Mouse (Mus musculus) urinary bladder, postnatal 10 days (tissue): Measurements from ENCODE around the gene Rpgrip1l.

Experiments
- DNase-seq: peaks from one replicate; pipeline ENCODE4 v3.0.0; 2022; ENCODE audit warnings: low spot score

Gene Rpgrip1l

DNA sequence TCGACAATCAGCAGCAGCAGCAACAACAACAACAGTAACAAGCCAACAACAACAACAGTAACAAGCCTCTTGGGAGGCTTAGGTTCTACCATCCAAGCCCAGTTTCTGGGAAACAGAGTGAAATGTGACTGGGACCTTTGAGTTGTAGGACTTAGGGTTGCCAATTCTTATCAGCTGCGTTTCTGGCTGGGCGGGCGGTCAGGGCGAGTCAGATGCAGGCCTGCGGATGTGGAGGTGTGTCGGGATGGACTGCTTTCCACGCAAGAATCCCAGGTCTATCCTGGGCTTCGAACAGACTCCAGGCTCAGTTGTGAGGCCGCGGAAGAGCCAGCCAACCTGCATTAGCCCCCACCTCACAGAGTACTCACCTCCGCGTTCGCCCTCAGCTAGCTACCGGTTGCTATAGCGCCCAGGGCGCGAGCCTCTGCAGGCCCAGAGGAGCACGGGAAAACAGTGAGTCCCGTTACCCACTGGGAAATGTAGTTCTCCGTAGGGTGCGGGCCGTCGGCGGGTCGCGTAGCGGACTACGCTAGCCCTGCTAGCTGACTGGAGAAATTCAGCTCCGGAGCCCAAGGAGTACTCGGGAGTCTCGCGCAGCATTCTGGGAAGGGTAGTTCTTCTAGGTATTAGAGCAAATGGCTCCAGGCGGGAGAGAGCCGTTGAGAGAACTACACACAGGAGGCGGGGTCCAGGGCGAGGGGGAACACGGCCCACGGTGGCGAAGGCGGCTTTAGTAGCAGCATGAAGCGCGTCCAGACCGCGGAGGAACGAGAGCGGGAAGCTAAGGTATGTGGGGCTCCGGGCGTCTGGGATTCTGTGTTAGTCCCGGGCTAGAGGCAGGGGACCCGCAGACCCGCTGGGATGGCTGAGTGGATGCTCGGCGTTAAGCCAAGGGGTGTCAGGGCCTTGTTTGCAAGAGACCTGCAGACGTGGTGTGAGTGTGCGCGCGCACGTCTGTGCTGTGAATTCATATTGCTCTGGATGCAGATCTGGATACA lies at the start of gene Rpgrip1l, which contains the start of gene Fto:
TSS of gene Rpgrip1l (minus strand) at position 428 of the 998 bp plus-strand sequence.
TSS of gene Fto (plus strand) at position 691 of the 998 bp plus-strand sequence.
- peak; percentile 84 for DNase-seq

- DNase-seq: no peak
Measured at GRCm38 (mm10) chr8:91360644-91361357, 47.7 kb upstream of the Rpgrip1l start.

DNA sequence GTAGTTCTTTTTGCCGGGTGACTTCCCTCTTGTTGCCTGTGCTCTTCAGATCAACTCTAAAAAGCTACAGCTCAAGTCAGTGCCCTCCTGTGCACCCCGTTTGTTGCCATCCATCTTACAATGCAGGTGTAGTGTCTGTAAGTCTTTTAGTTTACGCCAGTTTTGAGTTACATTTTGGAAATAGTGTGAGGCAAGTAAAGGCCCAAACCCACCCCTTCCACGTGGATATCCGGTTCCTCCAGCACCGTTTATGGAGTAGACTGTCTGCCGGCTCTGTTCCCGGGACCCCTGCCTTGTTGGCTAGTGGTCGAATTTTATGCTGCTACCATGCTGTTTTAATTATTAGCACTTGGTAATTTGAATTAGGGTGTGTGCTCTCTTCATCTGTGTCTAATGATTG lies 46.4 kb upstream of the Rpgrip1l start:
- DNase-seq: no peak

GRCm38 (mm10) chr8:91358016-91358415 lies 45.0 kb upstream of the Rpgrip1l start:
- no peak for DNase-seq

GRCm38 (mm10) chr8:91357493-91358014 lies 44.5 kb upstream of the Rpgrip1l start:
- DNase-seq: no peak

DNA sequence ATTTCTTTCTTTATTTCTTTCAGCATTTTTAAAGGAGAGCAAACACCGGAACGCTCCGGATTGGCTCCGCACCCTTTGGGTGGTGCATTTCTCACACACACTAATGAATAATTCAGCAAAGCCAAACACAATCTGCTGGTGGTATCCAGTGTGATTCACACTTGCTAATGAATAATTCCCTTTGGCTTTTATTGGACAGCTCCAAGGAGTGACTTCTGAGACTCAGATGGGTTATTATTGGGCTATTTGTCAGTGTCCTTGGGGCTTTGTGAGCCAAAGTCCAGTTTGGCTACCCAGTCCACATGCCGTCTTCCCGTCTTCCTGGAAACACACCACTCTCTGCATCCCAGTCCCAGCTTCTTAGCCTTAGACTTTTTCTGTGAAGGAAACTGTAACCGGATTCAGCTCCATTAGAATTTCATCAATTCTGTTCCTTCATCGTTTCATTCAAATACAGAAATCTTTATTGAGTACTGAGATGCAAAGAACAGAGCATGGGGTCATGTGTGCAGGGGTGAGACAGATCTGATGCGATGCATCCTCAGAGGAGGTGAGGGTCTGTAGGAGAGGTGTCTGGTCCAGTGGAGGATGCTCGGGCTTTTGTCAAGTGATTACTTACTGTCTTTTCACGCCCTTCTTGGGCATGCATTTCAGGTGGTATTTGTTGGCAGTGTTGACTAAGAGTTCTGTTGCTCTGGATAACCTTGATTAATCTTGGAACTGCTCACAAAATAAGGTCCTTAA lies 43.1 kb upstream of the Rpgrip1l start:
- DNase-seq: no peak

DNA sequence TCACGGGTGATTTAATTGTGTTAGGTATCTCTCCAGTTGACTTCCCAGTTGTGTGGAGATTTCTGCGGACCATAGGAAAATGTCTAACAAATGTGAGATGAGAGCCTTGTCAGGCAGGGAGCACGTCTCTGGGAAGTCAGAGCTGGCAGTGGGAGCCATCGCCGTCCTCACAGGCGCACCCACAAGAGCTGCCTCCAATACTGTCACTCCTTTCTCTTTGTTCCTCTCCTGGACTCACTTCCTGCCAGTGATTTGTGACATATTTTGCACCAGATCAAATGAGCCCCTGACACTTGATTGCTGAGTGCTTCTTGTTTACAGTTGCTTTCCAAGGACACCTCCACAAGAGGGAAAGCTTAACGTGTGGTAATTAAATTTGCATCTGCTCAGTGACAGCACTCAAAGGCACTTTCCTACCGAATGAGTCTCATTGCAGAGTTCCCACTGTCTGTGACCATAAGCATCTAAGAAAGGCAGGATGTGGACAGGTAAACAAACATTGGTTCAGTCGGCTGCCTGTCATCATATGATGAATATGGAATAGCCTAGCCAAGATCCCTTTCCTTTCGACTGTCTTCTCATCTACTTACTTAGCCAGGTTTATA lies 42.3 kb upstream of the Rpgrip1l start:
- DNase-seq: no peak

GRCm38 (mm10) chr8:91353907-91354306 lies 40.8 kb upstream of the Rpgrip1l start:
- DNase-seq: no peak

- no peak for DNase-seq
Measured at GRCm38 (mm10) chr8:91353062-91353461, 40.0 kb upstream of the Rpgrip1l start.

GRCm38 (mm10) chr8:91352598-91352997 lies 39.5 kb upstream of the Rpgrip1l start:
- no peak for DNase-seq

DNA sequence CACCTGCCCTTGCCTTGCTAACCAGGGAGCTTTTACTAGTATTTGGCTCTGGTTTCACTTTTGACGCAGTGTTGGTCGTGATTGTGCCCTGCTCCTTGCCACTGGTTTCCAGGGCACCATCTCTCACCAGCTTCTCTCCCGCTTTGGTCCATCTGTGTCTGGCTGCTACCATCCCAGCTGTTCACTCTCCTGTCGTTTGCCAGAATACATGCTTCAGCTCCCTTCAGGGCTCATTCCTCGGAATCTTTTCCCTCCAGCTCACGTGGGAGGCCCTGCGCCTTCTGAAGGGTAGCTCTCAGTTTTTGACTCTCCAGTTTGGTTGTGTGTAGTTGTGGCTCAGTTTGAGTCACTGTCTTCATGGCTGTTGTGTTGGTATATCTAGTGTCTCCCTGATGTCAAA lies 37.6 kb upstream of the Rpgrip1l start:
- DNase-seq: no peak

GRCm38 (mm10) chr8:91349816-91350215 lies 36.8 kb upstream of the Rpgrip1l start:
- DNase-seq: no peak

- DNase-seq: no peak
Measured at GRCm38 (mm10) chr8:91347595-91347994, 34.5 kb upstream of the Rpgrip1l start.

DNA sequence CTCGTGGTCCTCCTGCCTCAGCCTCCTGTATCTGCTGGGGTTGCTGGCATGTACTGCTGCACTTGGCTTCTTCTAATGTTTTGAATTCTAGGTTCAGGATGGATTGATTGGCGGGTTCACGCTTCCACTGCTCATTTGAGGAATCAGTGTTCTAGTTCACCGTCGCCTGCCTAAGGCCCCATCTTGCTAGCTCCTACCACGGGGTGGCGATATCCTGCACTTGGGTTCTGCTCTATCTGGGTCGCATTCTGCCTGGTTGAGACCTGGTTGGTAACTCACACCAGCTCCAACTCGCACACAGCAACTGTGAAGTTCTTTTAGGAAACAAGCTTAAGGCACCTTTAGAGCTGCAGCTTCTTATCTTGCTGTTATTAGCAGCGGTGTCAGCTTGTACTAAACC lies 34.1 kb upstream of the Rpgrip1l start:
- DNase-seq: no peak

DNA sequence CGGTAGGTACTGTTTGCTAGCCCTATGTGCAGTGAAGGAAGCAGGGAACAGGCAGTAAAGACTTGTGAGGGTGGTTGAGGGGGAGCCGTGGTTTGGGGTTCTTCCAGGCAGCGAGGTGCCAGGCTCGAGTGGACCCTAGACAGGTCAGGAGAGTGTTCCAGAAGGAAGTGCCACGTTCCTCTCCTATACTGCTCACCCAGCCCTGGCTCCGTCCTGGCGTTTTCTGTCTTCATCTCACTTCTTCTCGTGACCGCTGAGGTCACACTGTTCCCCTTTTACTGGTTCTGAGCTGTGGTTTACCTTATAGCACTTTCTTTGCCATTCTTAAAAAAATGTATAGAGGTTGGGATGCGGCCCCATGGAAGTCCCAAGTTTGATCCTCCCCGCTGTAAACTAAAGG lies 31.6 kb upstream of the Rpgrip1l start:
- no peak for DNase-seq

- no peak for DNase-seq
Measured at GRCm38 (mm10) chr8:91342798-91343197, 29.7 kb upstream of the Rpgrip1l start.

- no peak for DNase-seq
Measured at GRCm38 (mm10) chr8:91342196-91342595, 29.1 kb upstream of the Rpgrip1l start.

DNA sequence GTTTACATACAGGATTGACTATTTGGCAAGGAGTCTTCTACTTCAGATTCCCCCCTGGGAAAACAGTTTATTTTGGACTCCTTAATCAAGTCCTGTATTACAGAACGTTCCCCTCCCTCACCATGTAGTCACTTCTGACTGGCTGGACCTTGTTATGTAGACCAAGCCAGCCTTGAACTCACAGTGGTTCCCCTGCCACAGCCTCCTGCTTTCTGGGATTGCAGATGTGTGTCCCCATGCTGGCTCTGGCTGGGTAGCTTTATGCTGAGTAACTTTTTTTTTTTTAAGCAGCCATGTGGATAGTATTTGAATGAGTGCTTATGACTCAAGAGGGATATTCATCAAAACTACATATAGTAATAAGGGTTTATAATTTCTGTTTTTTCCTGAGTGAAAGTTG lies 27.7 kb upstream of the Rpgrip1l start:
- DNase-seq: no peak

- DNase-seq: no peak
Measured at GRCm38 (mm10) chr8:91339651-91340050, 26.6 kb upstream of the Rpgrip1l start.

GRCm38 (mm10) chr8:91338389-91339154 lies 25.5 kb upstream of the Rpgrip1l start:
- DNase-seq: no peak

DNA sequence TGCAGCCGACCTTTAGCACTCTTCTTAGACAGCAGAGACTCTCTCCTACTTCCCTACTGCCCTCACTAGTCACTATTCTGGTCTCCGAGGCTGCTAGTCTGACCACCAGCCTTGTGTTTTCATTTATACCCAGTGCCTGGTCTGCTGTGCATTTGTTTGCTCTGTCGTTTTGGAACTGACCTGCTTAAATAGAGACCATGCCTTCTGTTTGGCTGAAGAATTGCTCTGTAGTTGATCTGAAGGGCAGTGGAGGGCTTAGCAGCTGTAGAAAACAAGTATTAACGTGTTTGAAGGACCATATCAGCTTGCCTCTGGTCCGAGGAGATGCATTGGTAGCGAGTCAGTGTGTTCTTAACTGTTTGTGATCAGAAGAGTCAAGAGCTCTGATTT lies 16.4 kb upstream of the Rpgrip1l start:
- DNase-seq: no peak
